Mouse (Mus musculus) CH12.LX (cell line): ENCODE measurements around the gene Lrfn4. TPM values are rescaled to one million over a fixed set of nuclear protein-coding genes. Genes with fewer than 3 reads are reported as not detected.

Experiments used
- DNase-seq: peaks from one replicate; pipeline ENCODE4 v3.0.0-alpha.2; 2013; ENCODE audit errors: extremely low read depth
- H3K27ac ChIP-seq: 2 replicates; pipeline ENCODE4 v1.5.1; 2012; ENCODE audit warnings: low read depth, mild to moderate bottlenecking, control low read depth, moderate library complexity; ENCODE audit not compliant: insufficient read depth
- H3K27me3 ChIP-seq: replicated peaks from 2 replicates; pipeline ENCODE3; 2012; ENCODE audit warnings: inconsistent platforms
- H3K36me3 ChIP-seq, 2 experiments: replicated peaks in 1 of 2; 2 replicates each; pipeline versions ENCODE3 to v1.6.1; 2012; ENCODE audit warnings: inconsistent platforms in 1 of 2, low read length in 1 of 2, mild to moderate bottlenecking in 1 of 2, mixed read lengths in 1 of 2, moderate library complexity in 1 of 2; ENCODE audit not compliant: control insufficient read depth in 1 of 2, insufficient read depth in 1 of 2
- H3K4me1 ChIP-seq, 2 experiments: 2 replicates each; pipeline ENCODE4 v1.6.1; 2012; ENCODE audit warnings: inconsistent platforms in 1 of 2, moderate library complexity in 1 of 2; ENCODE audit not compliant: insufficient read depth in 2 of 2, control insufficient read depth in 1 of 2
- H3K4me2 ChIP-seq: 2 replicates; pipeline ENCODE4 v1.6.1; 2012; ENCODE audit warnings: low read depth, mild to moderate bottlenecking, control low read depth; ENCODE audit not compliant: poor library complexity, insufficient read depth, severe bottlenecking
- H3K4me3 ChIP-seq, 3 experiments: fragments of 150-350 bp in 1 of 3; sonication (generic) in 1 of 3; replicated peaks in 1 of 3; 2 replicates each; pipeline versions ENCODE3 to v1.5.1; 2011 to 2012; ENCODE audit warnings: low read depth in 2 of 3, low read length in 2 of 3, mild to moderate bottlenecking in 2 of 3, moderate library complexity in 2 of 3, control low read depth in 1 of 3, improper control_type of control experiment in 1 of 3, inconsistent platforms in 1 of 3, mixed read lengths in 1 of 3; ENCODE audit not compliant: poor library complexity in 1 of 3
- H3K79me2 ChIP-seq: replicated peaks from 2 replicates; pipeline ENCODE4 v1.6.1; 2012; ENCODE audit warnings: mild to moderate bottlenecking, moderate library complexity; ENCODE audit not compliant: control insufficient read depth, poor library complexity, insufficient read depth, severe bottlenecking; ENCODE audit errors: extremely low read depth
- H3K9ac ChIP-seq: 2 replicates; pipeline ENCODE4 v1.6.1; 2012; ENCODE audit warnings: low read depth, mild to moderate bottlenecking, control low read depth, moderate library complexity; ENCODE audit not compliant: insufficient read depth
- H3K9me3 ChIP-seq: replicated peaks from 2 replicates; pipeline ENCODE3; 2012; ENCODE audit warnings: low read length, inconsistent platforms, mixed read lengths
- CHD2 ChIP-seq: IDR thresholded peaks from 2 replicates; pipeline ENCODE4 v1.6.1; 2011; ENCODE audit warnings: low read length, improper control_type of control experiment
- CTCF ChIP-seq, 2 experiments: IDR thresholded peaks in 1 of 2; conservative IDR thresholded peaks in 1 of 2; 2 replicates each; pipeline ENCODE4 v1.5.1; 2011 to 2012; ENCODE audit warnings: low read depth in 2 of 2, low read length in 2 of 2, improper control_type of control experiment in 1 of 2, inconsistent platforms in 1 of 2, mild to moderate bottlenecking in 1 of 2, moderate library complexity in 1 of 2
- E2F4 ChIP-seq: IDR thresholded peaks from 2 replicates; pipeline ENCODE4 v1.6.1; 2011; ENCODE audit warnings: low read depth, low read length, improper control_type of control experiment; ENCODE audit not compliant: insufficient replicate concordance
- ELF1 ChIP-seq: IDR thresholded peaks from 2 replicates; pipeline ENCODE4 v1.6.1; 2014; ENCODE audit warnings: low read depth, mild to moderate bottlenecking, inconsistent platforms, low read length, improper control_type of control experiment
- EP300 ChIP-seq: IDR thresholded peaks from 2 replicates; pipeline ENCODE4 v1.6.1; 2011; ENCODE audit warnings: low read length, improper control_type of control experiment
- GABPA ChIP-seq: IDR thresholded peaks from 2 replicates; pipeline ENCODE4 v1.6.1; 2012; ENCODE audit warnings: low read depth, low read length, improper control_type of control experiment, inconsistent platforms; ENCODE audit not compliant: insufficient replicate concordance
- HCFC1 ChIP-seq: IDR thresholded peaks from 2 replicates; pipeline ENCODE4 v1.6.1; 2012; ENCODE audit warnings: low read depth, mild to moderate bottlenecking, inconsistent platforms, low read length, improper control_type of control experiment
- IRF4 ChIP-seq: IDR thresholded peaks from 2 replicates; pipeline ENCODE4 v1.6.1; 2014; ENCODE audit warnings: low read depth, mild to moderate bottlenecking, inconsistent platforms, low read length, improper control_type of control experiment
- JUN ChIP-seq: IDR thresholded peaks from 2 replicates; pipeline ENCODE4 v1.6.1; 2011; ENCODE audit warnings: low read depth, mild to moderate bottlenecking, low read length, improper control_type of control experiment, moderate library complexity; ENCODE audit not compliant: insufficient read depth
- KAT2A ChIP-seq: IDR thresholded peaks from 2 replicates; pipeline ENCODE4 v1.6.1; 2012; ENCODE audit warnings: low read length, improper control_type of control experiment, inconsistent platforms; ENCODE audit not compliant: insufficient replicate concordance
- MAX ChIP-seq: IDR thresholded peaks from 2 replicates; pipeline ENCODE4 v1.6.1; 2011; ENCODE audit warnings: low read length, improper control_type of control experiment
- MXI1 ChIP-seq: IDR thresholded peaks from 2 replicates; pipeline ENCODE4 v1.6.1; 2011; ENCODE audit warnings: mild to moderate bottlenecking, low read depth, low read length, improper control_type of control experiment
- MYC ChIP-seq: IDR thresholded peaks from 2 replicates; pipeline ENCODE4 v1.6.1; 2011; ENCODE audit warnings: low read depth, mild to moderate bottlenecking, improper control_type of control experiment, low read length
- NRF1 ChIP-seq: IDR thresholded peaks from 2 replicates; pipeline ENCODE4 v1.6.1; 2014; ENCODE audit warnings: low read depth, mild to moderate bottlenecking, inconsistent platforms, low read length, improper control_type of control experiment, moderate library complexity
- POLR2AphosphoS2 ChIP-seq: IDR thresholded peaks from 2 replicates; pipeline ENCODE4 v1.6.1; 2011; ENCODE audit warnings: low read depth, low read length, improper control_type of control experiment
- SIN3A ChIP-seq: IDR thresholded peaks from 2 replicates; pipeline ENCODE4 v1.6.1; 2012; ENCODE audit warnings: low read length, improper control_type of control experiment, inconsistent platforms
- TCF12 ChIP-seq: IDR thresholded peaks from 2 replicates; pipeline ENCODE4 v1.6.1; 2014; ENCODE audit warnings: low read depth, mild to moderate bottlenecking, inconsistent platforms, low read length, improper control_type of control experiment
- dilution Hi-C: fragments of 300-500 bp; cut with MboI; formaldehyde crosslinking; loops from 2 replicates; pipeline ENCODE4 v1.14.3; 2020; ENCODE audit warnings: low sequenced_read_pairs; ENCODE audit not compliant: extremely low pct_unique_long_range_greater_than_20kb, extremely low pct_ligation_motif_present
- in situ Hi-C: fragments of 300-500 bp; cut with MboI; formaldehyde crosslinking; loops from 3 replicates; pipeline ENCODE4 v1.14.3; 2019; ENCODE audit warnings: low sequenced_read_pairs, low pct_ligation_motif_present, low pct_unique_long_range_greater_than_20kb, mixed read lengths
- polyA plus RNA-seq: library from polyadenylated mRNA; unstranded; fragments of >175 nt; gene quantifications from 2 replicates; pipeline ENCODE4 v1.2.1, GENCODE M21; 2012; ENCODE audit warnings: low read depth; ENCODE audit not compliant: insufficient read length
- total RNA-seq, 2 experiments: library from RNA; depleted of rRNA; stranded (reverse); fragments of 300-350 nt in 1 of 2; fragments of >200 nt in 1 of 2; gene quantifications; 2 replicates each; pipeline ENCODE4 v1.2.3; 2012 to 2014

The Lrfn4 gene
- total and polyA plus RNA-seq, 3 experiments = 0.75 to 2.3 (median 1.9) TPM

DNA sequence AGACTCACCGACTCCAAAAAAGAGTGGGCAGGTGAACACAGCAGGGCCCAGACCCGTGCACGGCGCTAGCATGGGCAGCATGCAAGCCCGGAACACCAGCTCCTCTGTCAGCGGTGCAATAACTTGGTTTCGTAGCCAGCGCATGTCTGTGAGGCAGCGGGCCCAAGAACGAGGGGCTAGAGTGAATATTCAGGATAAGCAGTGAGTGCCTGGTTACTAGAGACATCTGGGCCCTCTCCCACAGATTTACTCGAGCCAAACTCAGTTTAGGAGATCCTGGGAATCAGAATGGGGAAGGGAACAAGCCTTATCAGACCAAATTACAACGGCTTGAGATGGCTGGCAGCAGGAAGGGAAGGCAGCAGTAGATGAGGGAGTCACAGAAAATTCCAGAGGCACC, 8.5 kb upstream of the Lrfn4 start:
- TF ChIP-seq JUN = no peak
- TF ChIP-seq POLR2AphosphoS2 = no peak
- no peak for TF ChIP-seq IRF4
- no peak for TF ChIP-seq MAX
- TF ChIP-seq EP300 = no peak
- no peak for TF ChIP-seq CHD2
- TF ChIP-seq NRF1 = no peak
- TF ChIP-seq ELF1 = no peak
- no peak for TF ChIP-seq MXI1
- no peak for TF ChIP-seq KAT2A
- no peak for TF ChIP-seq E2F4
- Histone ChIP-seq H3K4me2 (no peak overlapping the region), H3K27me3 (no peaks in the 10 kb centered on the region), H3K36me3 (peaks cover 28 to 54% of the 10 kb centered on the region in 2 experiments), H3K4me3 (no peak overlapping the region), H3K27ac (no peak overlapping the region), H3K4me1 (peaks cover 13 to 51% of the 10 kb centered on the region in 2 experiments; a peak in 3 of 4 replicates), H3K9me3 (no peaks in the 10 kb centered on the region), H3K79me2 (no peaks in the 10 kb centered on the region; the same call in 1 of the 2 replicates), H3K9ac (no peak overlapping the region)
- dilution Hi-C loops = no loop called here
- DNase-seq = no peak
- in situ Hi-C loops = loop anchor here (10.0 kb wide), 1 partner anchor 129 kb away; the partner anchor contains the start of gene 2010003K11Rik

DNA sequence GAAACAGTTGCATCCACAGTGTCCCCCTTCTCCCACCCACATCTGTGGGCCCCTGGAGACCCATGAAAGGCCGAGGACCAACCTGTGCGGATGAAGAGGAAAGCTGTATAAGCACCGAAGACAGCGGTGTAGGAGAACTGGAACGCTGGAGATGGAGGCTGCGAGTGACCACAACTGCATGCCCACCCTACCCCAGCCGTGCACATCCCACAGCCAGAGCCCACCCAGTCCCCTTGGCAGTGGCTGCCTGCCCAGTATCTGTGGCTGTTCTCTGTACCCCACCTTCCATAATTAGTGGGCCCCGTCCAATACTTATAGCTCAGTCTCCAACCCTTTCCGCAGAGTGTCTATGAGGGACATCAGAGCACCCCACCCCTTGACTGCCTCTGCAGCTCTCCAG, 8.0 kb upstream of the Lrfn4 start:
- in situ Hi-C loops = loop anchor here (10.0 kb wide), 1 partner anchor 129 kb away; the partner anchor contains the start of gene 2010003K11Rik
- Histone ChIP-seq H3K27me3 (no peaks in the 10 kb centered on the region), H3K36me3 (peaks cover 28 to 60% of the 10 kb centered on the region in 2 experiments), H3K27ac (no peak overlapping the region), H3K9me3 (no peaks in the 10 kb centered on the region), H3K4me2 (no peak overlapping the region), H3K4me1 (peaks cover 13 to 48% of the 10 kb centered on the region in 2 experiments; a peak in 3 of 4 replicates), H3K79me2 (no peaks in the 10 kb centered on the region; the same call in 1 of the 2 replicates), H3K4me3 (no peak overlapping the region), H3K9ac (no peak overlapping the region)
- DNase-seq = no peak
- dilution Hi-C loops = no loop called here
- no peak for TF ChIP-seq GABPA
- no peak for TF ChIP-seq MYC
- no peak for TF ChIP-seq TCF12
- TF ChIP-seq HCFC1 = no peak
- TF ChIP-seq SIN3A = no peak
- TF ChIP-seq MXI1 = no peak
- no peak for TF ChIP-seq POLR2AphosphoS2
- no peak for TF ChIP-seq CTCF (conservative IDR thresholded peaks at IDR 0.05 in 1 of 2, IDR thresholded peaks at IDR 0.05 in 1 of 2; ENCODE audit: low read depth in 2 of 2, low read length in 2 of 2)
